Mouse (Mus musculus) small intestine, adult 2 months (tissue): ENCODE measurements around the gene Irf7. TPM values are rescaled to one million over a fixed set of nuclear protein-coding genes. Genes with fewer than 3 reads are reported as not detected.

Experiments used
- H3K27ac ChIP-seq: fragments of 200-500 bp; 2 replicates; pipeline ENCODE4 v1.5.1; 2012; ENCODE audit warnings: low read depth, low read length, control low read depth, inconsistent platforms; ENCODE audit not compliant: insufficient read depth
- H3K27me3 ChIP-seq: fragments of 200-500 bp; 2 replicates; pipeline ENCODE4 v1.6.1; 2012; ENCODE audit warnings: mild to moderate bottlenecking, moderate library complexity, low read length, inconsistent platforms; ENCODE audit not compliant: control insufficient read depth, insufficient read depth
- H3K36me3 ChIP-seq: fragments of 200-500 bp; 2 replicates; pipeline ENCODE4 v1.6.1; 2012; ENCODE audit warnings: mild to moderate bottlenecking, low read length, control low read depth, inconsistent platforms; ENCODE audit not compliant: control insufficient read depth, insufficient read depth
- H3K4me1 ChIP-seq: fragments of 200-500 bp; 2 replicates; pipeline ENCODE4 v1.6.1; 2012; ENCODE audit warnings: low read length, inconsistent platforms, mixed read lengths; ENCODE audit not compliant: control insufficient read depth, insufficient read depth, insufficient read length
- H3K4me3 ChIP-seq: fragments of 200-500 bp; 2 replicates; pipeline ENCODE4 v1.5.1; 2012; ENCODE audit warnings: low read depth, mild to moderate bottlenecking, control low read depth, inconsistent platforms, low read length, moderate library complexity
- CTCF ChIP-seq: fragments of 200-500 bp; IDR thresholded peaks from 2 replicates; pipeline ENCODE4 v1.5.1; 2012; ENCODE audit warnings: low read depth, mild to moderate bottlenecking, control low read depth, inconsistent platforms, low read length, moderate library complexity, mixed read lengths; ENCODE audit not compliant: insufficient replicate concordance, insufficient read length; ENCODE audit errors: extremely low read depth
- POLR2A ChIP-seq: fragments of 200-500 bp; IDR thresholded peaks from 2 replicates; pipeline ENCODE4 v1.6.1; 2012; ENCODE audit warnings: low read depth, mild to moderate bottlenecking, control low read depth, inconsistent platforms, low read length, moderate library complexity
- WGBS: fragments of 180-500 bp; shearing (Covaris S2); methylation state at CpG from one replicate; pipeline ENCODE4 v1.1.7; 2018; 5-methylcytosine and 5-hydroxymethylcytosine counted together
- polyA plus RNA-seq: library from polyadenylated mRNA; depleted of rRNA; stranded (reverse); fragments of >200 nt; gene quantifications from 2 replicates; pipeline ENCODE4 v1.2.3, GENCODE M21; 2012

Gene Irf7
- polyA plus RNA-seq, 1 experiment = 484 TPM

DNA sequence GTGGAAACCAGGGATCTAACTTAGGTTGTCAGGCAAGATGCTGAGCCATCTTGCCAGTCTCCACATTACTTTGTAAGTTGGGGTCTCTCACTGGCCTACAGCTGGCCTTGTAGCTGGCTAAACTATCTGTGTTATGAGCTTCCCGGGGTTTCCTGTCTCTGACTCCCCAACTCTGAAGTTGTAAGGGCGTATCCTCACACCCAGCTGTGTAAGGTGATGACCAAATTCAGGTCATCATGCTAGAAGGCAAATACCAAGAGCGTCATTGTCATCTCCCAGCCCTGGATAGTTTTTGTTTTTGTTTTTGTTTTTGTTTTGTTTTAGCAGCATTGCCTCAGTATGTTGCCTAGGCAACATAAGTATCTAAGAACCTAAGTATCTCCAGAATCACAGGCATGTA is 4.3 kb upstream of the Irf7 start:
- Histone ChIP-seq H3K4me1 (peaks cover 18% of the 10 kb centered on the region), H3K27ac (no peak overlapping the region), H3K36me3 (peaks cover 61% of the 10 kb centered on the region), H3K27me3 (no peaks in the 10 kb centered on the region), H3K4me3 (no peak overlapping the region)
- no peak for TF ChIP-seq POLR2A
- TF ChIP-seq CTCF = no peak
- WGBS = 84% methylated on average over 3 of the region's 3 CpGs

DNA sequence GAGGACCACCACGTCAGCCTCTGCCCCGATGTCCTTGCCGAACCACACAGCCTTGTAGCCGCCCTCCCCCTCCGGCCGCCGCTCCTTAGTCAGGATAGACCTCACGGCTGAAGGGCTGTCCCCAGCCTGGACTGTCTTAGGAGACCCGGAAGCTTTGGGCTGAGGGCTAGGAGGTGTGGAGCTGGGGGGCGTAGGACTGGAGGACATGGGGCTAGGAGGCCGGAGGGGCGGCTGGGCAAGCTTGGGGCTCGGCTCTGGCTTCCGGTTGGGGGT is 2.9 kb upstream of the Irf7 start:
- TF ChIP-seq POLR2A (no peak), CTCF (no peak)

DNA sequence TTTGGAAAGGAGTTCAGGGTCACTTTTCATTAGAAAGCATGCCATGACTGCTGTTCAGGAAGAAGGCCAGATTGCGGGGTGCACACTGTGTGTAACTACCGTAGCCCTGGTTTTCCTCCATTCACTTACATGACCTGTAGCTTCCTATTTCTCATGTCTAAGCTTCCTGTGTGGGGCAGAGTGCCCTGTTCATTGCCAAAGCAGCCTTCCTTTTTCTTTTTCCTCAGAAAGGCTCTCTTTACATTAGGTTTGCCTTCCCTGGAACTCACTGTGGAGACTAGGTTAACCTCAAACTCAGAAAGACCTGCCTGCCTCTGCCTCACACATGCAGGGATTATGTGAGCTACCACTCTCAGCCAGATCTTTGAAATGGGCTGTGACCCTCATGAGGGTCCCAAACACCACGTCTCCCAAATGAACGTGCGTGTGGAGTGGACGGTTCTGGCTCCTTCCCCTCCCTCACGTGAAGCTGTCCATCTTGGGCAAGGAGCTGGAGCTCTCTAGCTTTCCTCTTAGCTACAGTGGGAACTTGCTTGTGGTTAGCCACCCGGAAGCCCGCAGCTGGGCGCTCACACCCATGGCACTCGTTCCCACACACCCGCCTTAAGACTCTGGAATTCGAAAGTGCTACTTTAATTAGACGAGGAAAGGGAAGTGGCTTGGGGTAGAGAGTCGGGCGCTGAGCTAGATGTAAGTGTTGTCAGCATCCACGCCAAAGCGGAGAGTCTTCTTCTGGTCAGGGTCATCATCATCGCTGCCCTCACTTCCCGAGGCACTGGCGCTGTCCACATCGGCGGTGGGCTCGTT is 2.4 kb upstream of the Irf7 start:
- no peak for TF ChIP-seq POLR2A
- TF ChIP-seq CTCF = no peak
- H3K27ac ChIP-seq = no peak overlapping the region; the same call in 1 of the 2 replicates
- peaks cover 53% of the 10 kb centered on the region for H3K36me3 ChIP-seq
- H3K4me1 ChIP-seq = peaks cover 27% of the 10 kb centered on the region
- WGBS = 65% methylated on average over 24 of the region's 24 CpGs
- no peaks in the 10 kb centered on the region for H3K27me3 ChIP-seq
- peak overlapping the region; percentile 40 for H3K4me3 ChIP-seq

More for the DNA sequence above, 2.9 kb upstream of the Irf7 start:
- Histone ChIP-seq H3K4me1 (peaks cover 29% of the 10 kb centered on the region), H3K36me3 (peaks cover 53% of the 10 kb centered on the region), H3K4me3 (peak overlapping the region; percentile 40), H3K27ac (no peak overlapping the region), H3K27me3 (no peaks in the 10 kb centered on the region)
- 69% methylated on average over 14 of the region's 14 CpGs for WGBS

DNA sequence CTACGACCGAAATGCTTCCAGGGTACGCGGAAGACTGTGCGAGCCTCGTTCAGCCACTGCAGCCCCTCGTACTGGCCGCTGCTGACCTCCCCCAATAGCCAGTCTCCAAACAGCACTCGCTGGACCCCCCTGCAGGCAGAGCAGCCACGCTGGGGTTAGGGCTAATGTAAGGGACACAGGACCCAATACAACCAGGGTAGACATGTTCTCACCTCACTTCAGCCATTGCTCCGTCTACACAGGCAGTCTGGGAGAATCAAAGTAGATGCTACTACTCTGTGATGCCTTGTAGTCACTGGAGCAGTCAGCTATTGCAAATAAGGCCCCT is 906 bp downstream of the Irf7 start:
- Histone ChIP-seq H3K36me3 (peaks cover 57% of the 10 kb centered on the region), H3K4me3 (peak overlapping the region; percentile 58), H3K4me1 (peaks cover 24% of the 10 kb centered on the region), H3K27me3 (no peaks in the 10 kb centered on the region), H3K27ac (peak overlapping the region; percentile 97)
- 35% methylated on average over 11 of the region's 11 CpGs for WGBS
- TF ChIP-seq CTCF (no peak), POLR2A (no peak)

DNA sequence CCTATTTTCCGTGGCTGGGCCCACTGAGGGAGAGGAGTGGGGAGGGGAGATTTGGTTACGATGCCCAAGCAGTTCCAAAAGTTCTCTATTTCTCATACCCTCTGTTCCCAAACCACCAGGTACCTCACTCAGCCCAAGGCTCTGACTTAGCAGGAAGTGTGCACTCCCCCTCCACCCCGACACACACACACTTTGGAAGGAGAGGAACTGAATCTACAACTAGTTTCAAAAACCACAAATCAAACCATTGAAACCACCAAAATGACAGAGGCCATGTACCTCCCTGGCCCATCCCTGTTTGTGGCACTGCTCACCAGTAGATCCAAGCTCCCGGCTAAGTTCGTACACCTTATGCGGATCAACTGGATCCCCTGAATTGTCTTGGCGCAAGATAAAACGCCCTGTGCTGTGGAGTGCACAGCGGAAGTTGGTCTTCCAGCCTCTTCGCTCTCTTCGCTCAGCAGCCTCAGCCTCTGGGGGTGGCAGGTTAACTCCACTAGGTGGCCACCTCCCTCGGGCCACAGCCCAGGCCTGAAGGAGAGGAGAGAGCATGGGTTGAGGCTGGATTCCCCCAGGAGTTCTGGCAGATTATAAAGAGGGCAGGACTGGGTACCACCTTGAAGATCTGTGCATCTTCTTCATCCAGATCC is 1.4 kb downstream of the Irf7 start:
- TF ChIP-seq CTCF = peak; percentile 59
- no peak for TF ChIP-seq POLR2A
- peaks cover 24% of the 10 kb centered on the region for H3K4me1 ChIP-seq
- no peaks in the 10 kb centered on the region for H3K27me3 ChIP-seq
- peaks cover 57% of the 10 kb centered on the region for H3K36me3 ChIP-seq
- H3K4me3 ChIP-seq = peak overlapping the region; percentile 58
- H3K27ac ChIP-seq = peak overlapping the region; percentile 97
- WGBS = 16% methylated on average over 12 of the region's 12 CpGs

DNA sequence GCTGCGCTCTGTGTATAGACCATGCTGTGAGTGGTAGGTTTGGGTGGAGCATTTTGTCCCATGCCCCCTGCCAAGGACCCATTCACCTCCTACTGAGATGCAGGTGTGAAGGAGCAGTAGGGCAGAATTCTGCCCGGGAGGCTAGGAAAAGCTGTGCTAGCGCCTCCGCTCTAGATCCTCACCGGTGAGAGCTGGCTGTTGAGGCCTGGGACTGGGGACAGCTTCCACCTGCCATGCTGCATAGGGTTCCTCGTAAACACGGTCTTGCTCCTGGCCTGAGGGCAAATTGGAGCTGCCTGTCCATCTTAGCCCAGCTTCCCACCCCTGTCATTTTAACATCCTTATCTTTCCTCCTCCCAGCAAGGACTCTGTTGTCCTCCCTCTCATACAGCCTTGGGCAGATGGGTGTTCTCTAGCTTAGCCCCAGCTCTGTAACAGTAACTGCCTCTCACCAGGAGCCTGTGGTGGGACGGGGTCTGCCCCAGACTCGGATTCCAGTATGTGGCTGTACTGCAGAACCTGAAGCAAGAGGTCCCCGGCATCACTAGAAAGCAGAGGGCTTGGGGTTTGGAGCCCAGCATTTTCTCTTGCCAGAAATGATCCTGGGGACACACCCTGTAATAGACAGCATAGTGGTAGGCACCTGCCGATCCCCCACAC is 2.1 kb downstream of the Irf7 start:
- no peak for TF ChIP-seq POLR2A
- no peak for TF ChIP-seq CTCF
- WGBS = 76% methylated on average over 11 of the region's 11 CpGs
- Histone ChIP-seq H3K27me3 (no peaks in the 10 kb centered on the region), H3K27ac (no peak overlapping the region), H3K4me3 (peak overlapping the region; percentile 58), H3K4me1 (peaks cover 21% of the 10 kb centered on the region), H3K36me3 (peaks cover 58% of the 10 kb centered on the region)

DNA sequence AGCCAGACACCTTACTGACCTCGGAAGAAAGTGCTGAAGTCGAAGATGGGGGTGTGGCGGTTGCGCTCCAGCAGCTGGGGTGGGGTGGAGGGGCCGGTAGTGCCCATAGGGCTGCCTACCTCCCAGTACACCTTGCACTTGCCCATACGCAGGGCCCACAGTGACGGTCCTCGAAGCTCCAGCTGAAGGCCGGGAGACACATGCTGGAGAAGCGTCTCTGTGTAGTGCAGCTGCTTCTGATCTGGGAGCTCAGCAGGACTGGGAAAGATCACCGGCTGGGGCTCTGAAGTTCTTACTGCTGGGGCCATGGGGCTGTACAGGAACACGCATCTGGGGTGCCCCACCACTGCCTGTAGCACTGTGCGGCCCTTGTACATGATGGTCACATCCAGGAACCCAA is 2.6 kb downstream of the Irf7 start:
- H3K36me3 ChIP-seq = peaks cover 58% of the 10 kb centered on the region
- H3K27me3 ChIP-seq = no peaks in the 10 kb centered on the region
- WGBS = 90% methylated on average over 13 of the region's 13 CpGs
- no peak overlapping the region for H3K4me3 ChIP-seq
- H3K27ac ChIP-seq = no peak overlapping the region
- no peak for TF ChIP-seq CTCF
- TF ChIP-seq POLR2A = no peak
- H3K4me1 ChIP-seq = peaks cover 16% of the 10 kb centered on the region
